Mouse (Mus musculus): ENCODE results near the gene Trpm8.

The Trpm8 gene

DNA sequence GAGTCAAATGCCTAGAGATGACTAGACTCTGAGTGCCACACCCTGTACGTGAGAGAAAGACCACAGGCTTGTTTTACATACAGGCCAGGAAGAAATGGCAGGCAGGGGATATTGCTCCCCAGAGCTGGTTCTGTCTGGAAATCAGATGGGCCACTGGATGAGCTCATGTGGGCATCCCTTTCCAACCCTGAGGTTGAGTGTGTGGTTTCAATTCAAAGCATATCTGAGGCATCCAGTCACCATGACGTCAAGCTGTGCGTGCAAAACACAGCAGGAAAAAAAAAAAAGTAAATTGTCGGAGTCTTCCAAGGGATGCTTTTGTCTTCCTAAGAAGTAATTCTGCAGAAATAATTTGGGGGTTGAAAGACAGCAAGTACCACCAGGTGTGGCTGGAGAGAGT, 83.6 kb downstream of the Trpm8 start:
- no peak for DNase-seq

DNA sequence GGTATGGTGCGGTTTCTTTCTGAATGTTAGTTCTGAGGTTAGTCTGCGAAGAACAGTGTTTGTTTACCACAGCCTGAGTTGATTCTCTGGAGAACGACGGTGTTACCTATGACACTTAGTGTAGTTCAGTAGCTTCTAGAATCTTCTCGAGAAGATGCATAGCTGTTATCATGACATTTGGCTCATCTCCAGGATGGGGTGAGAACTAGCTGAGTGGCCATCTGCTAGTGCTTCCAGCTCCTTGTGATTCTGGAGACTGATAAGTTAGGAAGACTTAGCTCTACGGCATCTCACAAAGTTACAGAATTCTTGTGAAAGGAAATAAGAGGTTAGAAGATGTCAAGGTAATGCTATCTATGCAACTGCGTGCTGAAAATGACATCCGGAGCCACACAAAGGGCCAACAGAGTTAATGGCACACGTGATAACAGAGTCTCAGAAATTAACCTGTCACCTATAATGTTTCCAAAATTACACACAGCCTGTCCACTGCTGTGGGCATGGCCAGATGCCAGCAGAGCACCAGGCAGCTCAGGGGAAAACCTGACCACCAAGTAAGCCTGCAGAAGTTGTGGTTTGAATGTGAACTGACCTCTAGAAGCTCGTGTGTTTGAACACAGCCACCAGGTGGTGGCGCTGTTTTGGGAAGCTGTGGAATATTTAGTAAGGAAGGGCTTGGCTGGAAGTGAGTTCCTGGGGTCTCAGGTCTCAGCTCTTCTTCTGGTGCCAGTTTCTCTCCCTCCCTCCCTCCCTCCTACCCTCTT, 89.6 kb downstream of the Trpm8 start:
- peak; percentile 49 for DNase-seq

DNA sequence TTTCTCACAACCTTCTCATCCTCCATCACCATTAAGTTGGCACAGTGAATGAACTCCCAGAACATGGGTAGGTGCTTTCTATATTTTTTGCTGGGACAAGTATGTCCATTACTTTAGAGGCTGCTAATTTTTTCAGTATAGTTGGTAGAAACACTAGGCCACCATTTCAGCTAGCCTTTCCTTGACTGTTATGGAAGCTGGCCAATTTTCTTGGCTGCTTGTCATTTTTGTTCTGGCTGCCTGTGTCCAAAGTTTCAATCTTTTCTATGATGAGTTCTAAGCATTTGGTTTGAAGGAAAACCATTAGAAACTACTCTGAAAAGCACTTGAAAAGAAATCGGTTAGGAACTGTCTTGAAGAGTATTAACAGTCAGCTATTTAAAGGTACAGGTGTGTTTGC, 101.0 kb downstream of the Trpm8 start:
- no peak for DNase-seq

DNA sequence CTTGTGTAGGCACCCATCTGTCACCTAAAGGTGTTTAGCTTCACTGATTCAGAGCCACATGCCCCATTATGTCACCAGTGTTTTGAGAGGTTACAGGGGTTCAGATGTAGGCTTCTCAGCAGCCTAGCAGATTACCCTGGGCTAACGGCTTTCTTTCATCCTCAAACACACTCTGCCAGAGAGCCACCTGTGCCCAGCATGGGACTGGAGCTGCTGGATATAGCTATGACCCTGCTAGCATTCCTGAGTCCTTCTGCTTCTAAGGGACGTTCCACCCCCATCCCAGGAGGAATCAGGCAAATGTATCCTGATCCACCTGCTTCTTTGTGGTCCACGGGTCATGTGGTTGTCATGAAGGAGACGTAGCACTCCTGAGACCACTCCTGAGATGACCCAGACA, 114.2 kb downstream of the Trpm8 start:
- peak; percentile 27 for DNase-seq

DNA sequence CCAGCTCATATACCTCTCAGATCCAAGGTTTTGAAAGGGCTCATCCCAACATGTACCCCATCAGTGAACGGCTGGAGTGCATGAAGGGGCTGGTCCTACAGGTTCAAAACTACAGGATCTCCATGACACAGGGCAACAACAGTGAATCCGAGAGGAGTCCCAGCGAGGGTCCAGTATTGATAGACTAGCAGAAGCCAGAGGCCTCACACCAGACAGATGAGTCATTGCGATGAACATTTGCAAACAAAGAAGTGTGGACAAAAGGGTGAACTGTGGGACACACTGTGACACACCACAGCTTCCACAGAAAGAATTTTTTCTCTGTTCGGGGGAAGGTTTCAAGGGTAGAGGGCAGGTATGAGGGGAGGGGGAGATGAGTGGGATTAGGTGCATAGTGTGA, 115.9 kb downstream of the Trpm8 start:
- no peak for DNase-seq

DNA sequence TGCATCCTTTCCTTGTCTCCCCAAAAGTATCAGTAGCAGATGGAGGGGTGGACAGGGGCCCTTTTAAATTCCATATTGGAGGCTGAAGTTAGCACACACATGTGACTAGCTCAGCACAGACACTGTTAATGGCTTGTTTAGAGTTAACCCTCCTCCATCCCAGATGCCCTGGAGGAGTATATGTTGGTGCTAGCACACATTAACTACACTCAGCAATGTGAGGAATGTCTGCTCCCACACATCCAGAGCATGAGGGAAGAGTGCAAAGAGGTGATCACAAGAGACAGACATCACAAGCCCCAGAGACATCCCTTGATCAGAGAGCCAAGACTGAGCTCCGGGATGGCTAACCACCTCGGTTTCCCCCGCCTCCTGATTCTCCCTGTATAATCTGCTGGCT, 125.9 kb downstream of the Trpm8 start:
- DNase-seq = no peak

DNA sequence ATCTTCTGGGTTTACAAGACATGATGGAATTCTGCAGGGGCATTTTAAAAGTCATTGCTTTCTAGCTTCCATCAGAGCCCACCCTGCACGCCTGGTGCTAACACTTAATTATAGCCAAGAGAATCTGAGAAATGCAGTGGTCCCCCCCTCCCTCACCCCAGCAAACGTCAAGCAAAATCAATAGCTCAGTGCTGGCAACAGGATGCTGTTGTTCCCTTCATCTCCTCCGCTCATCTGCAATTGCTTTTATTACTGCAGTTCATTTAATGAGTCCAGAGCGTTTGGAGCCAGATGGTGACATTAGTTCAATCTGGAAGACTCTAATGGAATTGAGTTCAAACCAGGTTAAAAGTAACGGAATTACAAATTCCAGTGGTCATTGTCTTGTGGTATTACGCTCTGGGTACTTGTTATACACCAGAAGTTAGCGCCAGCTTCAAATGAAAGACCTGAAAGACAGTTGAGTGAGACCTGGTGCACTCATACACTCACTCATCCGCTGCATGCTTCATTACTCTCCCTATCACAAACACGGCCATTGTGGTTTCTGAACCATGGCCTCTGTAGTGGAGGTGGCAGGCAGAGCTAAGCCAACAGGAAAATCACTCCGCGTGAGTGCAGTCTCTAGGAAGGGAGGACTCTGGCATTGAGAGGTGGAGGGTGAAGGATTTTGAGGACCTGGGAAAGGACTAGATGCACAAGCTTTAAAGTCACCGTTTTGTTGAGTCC, 128.8 kb downstream of the Trpm8 start:
- DNase-seq = no peak

DNA sequence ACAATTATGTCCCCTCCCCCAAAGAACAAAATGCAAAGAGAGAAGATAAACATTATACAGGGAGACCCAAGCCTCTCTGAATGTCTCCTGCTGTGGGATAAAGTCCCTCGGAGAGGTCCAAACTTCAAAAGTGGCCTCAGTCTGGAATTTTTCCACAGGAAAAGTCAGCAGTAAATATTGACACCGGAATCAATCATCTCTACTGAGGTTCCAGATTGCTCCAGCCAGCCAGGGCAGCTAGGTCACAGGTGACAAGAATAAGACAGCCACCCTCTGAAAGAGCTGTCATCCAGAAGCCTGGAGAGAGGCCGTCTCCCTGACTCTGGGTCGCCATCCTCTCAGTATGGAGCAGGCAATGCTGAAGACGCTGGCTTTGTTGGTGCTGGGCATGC, 129.3 kb downstream of the Trpm8 start, which contains the start of gene Spp2:
Gene Spp2 (plus strand): TSS at position 155 of the 392 bp plus-strand sequence.
- no peak for DNase-seq

DNA sequence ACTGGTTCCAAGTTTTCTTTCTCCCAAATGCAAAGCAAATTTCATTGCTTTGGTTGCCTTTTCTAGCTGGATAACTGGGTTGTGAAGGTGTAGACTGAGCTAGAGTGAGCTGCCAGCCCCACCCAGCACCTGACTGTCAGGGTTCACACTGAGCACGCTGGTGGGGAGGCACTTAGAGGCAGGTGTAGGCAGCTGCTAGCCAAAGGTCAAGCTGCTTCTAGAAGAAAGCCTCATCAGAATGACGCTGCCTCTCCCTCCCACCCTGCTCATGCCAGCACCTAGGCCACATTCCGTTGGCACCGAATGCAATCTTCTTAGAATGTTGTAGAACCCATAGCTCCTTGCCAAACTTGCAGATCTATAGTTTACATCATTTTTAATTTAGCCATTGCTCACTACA, 130.9 kb downstream of the Trpm8 start:
- DNase-seq = no peak

DNA sequence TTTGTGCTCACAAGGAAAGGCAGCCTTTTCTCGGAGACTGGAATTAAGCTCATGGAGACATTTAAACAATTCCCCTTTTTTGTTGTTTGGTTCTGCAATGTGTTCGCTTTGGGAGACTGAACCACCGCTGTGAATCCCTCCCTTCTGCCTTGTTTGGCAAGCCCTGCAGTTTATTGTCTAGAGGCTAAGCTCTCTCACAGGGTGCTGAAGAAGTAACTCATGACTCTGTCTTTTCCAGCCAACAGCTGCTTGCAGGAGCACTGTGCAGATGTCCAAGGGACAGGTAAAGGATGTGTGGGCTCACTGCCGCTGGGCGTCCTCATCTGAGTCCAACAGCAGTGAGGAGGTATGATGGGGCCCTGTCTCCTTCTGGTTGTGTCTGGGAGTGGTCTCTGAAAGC, 134.6 kb downstream of the Trpm8 start:
- DNase-seq = no peak

DNA sequence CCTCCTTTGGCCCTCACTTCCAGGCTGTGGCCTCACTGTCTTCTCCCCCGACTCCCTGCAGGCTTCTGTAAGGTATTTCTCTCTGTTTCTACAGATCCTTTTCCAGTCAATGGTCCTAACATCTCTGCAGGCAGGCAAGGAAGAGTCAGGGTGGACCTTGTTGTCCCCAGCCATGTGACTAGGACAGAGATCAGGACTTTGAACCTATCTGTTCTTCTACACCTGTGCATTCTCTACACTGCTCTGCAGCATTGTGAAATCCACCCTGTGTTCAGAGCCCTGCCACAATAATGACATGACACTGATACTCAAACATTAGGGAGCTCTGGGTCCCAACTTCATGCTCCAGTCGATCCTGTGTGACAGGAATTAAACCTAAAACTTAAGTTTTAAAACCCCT, 141.5 kb downstream of the Trpm8 start:
- no peak for DNase-seq

DNA sequence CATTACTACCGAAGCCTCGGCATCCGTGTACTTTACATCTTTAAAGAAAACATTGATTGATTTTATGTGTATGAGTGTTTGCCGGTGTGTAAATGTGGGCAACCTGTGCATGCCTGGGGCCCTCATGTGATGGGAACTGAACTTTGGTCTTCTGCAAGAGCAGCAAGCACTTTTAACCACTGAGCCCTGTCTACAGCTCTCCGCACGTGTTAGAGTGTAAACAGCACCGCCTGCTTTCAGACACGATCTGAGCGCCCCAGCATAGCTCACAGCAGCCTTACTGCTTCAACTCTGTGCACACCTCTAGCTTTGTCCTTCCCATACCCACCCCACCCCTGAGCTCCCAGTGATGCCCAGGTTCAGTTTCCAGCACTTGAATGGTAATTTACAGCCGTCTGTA, 144.6 kb downstream of the Trpm8 start:
- no peak for DNase-seq

DNA sequence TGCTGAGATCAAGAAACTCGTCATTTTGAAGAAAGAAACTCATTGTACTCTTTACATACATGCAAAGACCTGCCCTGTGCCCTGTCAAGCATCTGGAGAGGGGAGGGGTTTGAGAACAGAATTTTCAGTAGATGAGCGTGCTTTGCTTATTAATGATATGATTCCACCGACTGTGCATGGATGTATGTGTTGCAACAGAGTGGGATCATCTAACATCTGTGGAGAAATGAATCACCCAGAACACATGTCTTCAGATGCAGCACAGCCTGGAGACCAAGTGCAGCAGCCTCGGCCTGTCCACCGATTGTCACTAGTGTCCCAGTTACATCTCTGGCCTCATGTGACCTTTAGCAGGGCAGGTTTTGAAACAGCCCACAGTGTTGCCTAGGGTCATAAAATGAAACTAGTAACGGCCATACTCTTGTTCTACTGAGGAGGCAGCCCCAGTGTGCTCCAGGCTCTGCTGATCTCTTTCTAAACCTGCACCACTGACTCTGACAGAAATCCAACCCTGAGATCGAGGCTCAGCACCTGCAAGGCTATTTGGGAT, 145.5 kb downstream of the Trpm8 start:
- no peak for DNase-seq

DNA sequence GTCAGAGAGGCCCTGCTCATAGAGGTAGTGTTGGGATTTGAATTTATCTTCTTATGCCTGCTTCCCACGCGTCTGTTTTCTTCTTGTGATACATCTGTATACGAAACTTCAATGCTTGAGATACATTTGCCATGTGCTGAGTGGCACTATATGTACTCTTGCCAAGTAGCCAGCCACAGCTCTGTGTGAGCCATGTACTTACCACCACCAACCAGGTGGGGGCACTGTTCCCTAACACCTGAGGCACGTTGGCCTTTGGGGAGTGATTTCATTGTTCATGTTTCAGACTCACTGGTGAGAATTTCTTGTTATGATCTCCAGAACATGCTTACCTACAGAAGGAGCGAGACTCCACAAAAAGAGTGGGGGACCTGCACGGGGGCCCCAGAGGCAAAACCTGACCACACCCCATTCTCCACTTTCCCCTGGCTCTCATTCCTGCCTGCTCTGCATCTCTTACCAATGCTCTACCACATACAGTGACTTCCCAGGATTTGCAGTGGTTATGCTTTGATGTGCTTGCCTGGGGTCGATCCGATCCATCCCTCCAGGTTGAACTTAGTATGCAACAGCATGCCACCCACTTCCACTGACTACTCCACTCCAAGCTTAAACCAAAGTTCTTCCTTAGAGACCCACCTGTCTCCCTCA, 147.3 kb downstream of the Trpm8 start:
- peak; percentile 89 for DNase-seq

DNA sequence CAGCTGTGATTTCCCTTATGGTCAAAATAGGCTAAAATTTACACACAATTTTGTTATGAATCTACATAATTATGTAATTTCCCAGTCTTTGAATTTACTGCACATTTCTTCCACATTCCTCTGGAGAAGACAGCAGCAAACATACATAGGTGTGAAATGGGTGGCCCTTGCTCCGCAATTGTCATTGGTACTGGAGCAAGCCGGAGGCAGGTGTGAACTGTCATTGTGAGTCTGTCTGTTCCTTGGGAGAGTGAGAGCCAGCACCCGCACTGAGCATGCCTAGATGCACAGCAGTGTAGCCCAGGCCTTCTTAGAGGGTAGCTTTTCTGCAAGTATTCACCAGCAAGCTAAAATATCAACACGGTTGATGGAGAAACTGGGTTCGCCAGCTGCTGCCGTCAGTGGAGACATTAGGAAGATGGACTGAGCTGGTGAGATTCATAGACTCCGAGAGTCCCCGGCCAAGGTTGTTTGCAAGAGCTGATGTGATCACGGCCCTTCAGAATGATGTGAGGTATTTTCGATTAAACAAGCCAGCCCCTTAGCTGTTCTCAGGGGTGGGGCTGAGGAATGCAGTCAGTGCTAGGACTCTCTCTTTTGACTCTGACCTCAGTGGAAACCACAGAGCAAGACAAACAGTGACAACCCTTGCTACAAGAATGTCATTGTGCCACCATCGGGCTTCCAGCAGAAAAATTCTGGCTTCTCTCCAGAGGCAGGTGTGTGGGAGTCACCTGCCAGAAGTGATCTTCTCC, 150.7 kb downstream of the Trpm8 start:
- no peak for DNase-seq

DNA sequence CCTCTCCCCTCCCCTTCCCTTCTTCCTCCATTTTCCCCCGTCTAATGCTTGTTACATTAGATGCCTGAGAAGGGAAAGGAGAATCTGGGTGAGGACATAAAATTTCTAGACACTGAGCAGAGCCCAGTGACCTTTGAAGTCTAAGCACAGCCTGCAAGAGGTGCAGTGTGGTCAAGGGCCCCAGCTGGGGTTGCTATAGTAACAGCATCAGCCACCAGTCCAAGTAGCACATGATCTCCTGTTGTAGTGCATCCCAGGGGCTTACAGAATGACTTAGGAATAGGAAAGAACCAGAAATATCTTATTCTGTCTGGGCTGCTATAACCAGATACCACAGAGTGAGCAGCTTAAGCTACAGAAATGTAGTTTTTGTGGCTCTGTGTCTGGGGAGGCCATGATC, 152.0 kb downstream of the Trpm8 start:
- no peak for DNase-seq

DNA sequence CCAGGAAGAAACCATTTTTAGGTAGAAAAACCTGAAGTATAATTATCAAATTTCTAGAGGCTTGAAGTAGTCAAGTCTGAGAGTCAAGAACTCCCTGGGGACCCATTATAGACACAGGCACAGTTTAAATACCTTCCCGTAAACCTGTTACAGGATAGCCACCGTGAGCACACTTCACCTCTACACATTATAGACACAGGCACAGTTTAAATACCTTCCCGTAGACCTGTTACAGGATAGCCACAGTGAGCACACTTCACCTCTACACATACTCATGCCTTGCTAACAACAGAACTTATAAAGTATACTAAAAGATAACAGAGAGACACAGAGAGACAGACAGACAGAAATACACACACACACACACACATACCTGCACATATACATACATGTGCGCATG, 153.8 kb downstream of the Trpm8 start:
- DNase-seq = no peak

DNA sequence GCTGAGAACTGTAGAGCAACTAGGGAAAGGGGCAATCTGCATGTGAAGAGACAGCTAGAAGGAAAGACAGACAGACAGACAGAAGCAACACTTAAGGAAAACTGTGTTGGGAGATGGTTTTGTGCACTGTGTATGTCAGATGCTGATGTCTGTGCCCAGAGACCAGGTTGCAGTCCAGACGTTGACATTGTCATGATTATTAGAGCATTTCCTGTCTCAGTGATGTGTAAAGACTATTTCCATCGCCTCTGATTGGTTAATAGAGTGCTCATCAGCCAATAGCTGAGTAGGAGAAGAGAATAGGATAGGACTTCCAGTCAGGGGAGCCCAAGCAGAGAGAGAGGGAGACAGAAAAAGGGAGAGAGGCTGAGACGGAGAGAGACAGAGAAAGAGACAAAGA, 155.1 kb downstream of the Trpm8 start:
- no peak for DNase-seq

DNA sequence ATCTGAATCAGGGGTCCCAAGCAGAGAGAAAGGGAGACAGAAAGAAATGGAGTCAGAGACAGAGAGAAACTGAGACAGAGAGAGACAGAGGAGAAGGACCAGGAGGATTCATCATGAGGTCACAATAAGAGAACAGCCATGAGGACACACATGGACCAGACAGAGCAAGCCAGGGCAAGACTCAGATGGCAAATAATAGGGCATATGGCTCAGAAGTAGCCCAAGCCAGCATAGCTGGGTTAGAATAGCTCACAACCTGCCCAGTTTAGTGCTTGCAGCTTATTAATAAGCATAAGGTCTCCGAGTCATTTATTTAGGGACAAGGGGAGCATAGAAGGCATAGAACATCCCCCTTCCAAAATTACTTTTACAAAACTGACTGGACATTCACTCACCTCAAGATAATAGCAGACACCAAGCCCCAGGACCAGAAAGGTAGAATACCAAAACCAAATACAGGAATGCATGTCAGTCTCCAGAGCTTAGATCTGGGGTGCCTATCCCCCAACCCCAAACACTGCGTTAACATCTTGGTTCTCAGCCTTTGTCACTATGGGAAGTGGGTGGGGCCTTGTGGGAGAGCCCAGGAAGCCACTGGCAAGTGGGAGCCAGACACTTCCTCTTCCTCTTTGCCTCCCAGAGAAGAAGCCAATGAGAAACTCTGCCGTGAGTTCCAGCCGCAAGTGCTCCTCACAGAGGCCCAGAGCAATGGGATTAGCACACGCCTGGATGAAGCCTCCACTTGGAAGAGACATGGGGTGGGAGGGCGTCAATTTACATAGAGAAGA, 155.8 kb downstream of the Trpm8 start:
- DNase-seq = peak; percentile 19

DNA sequence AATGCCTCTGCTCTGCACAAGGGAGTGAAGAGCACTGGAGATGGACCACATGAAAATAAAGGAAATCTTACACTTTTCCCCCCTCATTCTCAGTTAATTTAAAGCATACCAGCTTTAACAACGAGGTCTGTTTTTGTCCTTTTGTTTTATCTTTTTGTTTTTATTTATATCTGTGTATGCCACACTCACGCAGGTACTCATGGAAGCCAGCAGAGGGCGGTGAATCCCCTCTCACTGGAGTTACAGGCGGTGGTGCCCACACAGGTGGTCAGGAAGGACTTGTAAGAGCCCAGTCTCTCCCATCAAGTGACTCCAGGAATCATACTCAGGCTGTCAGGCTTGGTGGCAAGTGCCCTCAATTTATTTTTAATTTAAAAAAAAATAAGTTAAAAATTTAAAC, 156.6 kb downstream of the Trpm8 start:
- no peak for DNase-seq

DNA sequence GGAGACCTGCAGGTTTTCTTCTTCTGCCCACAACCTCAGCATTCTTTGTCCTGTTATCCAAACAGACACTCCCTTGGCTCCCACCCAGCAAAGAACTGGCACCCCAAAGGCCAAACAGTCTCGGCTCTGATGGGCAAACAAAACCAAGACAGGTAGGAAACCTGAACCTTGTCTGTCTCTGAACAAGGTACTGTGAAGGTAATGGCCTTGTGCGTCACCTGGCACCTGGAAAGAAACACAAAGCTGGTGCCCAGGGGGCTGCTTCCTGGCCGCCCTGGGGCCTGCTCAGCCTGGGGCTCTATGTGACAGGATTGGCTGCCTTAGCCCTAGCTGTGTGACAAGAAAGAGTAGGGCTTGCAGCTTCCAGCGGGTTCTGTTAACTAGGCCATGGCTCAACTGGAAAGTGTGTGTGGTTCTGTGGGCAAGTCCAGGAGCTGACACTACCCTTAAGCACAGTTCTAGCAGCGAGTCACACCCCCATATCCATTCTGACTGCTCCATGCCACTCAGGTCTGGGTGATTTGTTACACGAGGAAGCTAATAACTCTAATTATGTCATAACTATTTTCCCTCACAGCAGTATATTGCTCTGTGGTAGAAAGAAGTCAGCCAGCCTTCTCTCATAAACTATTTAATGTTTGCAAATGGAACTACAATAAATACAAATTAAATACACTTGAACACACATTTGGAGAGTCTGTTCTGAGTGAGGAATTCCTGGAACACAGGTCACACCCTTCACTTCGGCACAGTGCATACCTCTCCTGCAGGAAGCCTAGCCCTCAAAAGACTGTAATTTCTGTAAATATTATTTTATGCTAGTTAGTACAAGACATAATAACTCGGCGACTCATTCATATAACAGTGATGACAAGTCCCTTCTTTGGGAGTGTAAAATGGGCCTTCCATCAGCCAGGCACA, 160.0 kb downstream of the Trpm8 start:
- no peak for DNase-seq

Measured in cerebellum, adult 8-10 months (tissue).